Mouse (Mus musculus) lung, adult 2 months (tissue): Measurements from ENCODE around the gene Garnl3.

Source experiments
- CTCF ChIP-seq: fragments of 200-500 bp; IDR thresholded peaks from 2 replicates; pipeline ENCODE4 v1.5.1; 2011; ENCODE audit warnings: mild to moderate bottlenecking, low read length, control low read depth; ENCODE audit not compliant: insufficient read depth
- POLR2A ChIP-seq: fragments of 200-500 bp; IDR thresholded peaks from 2 replicates; pipeline ENCODE4 v1.6.1; 2011; ENCODE audit warnings: low read depth, mild to moderate bottlenecking, control low read depth, low read length, borderline replicate concordance; ENCODE audit errors: extremely low read depth

DNA sequence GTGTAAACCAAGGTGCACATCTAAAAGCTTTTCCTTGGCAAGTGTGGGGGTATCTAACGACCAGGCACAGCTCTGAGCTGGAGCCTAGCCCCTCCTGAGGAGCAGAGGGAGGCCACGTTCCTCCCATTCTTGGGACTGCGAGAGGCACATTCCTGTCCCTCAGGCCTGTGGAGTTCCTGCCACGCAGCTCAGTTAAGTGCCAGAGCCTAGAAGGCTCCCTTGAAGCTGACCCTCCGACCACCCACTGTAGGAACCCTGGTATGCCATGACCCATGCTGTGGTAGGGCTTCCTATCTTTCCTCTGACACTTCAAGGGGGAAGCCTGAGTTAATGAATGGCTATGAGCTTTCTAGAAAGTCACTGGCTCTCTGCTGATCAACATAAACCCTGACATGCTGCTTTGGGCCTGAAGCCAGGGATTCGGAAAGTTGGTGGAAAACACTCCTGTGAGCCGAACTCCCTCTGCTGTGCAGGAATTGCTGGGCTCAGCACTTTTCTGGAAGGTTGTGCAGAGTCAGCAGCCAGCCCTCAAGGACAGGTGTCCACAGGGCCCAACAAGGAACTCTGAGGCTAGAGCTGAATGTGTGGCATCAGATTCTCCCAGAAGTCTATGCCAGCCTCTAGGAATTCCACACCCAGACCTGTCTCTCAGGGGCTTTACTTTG, 34.4 kb upstream of the Garnl3 start:
- TF ChIP-seq CTCF (no peak), POLR2A (no peak)
